Mouse (Mus musculus) left cerebral cortex, adult 2 months (tissue): ENCODE measurements around the gene Elmsan1. TPM values are rescaled to one million over a fixed set of nuclear protein-coding genes. Genes with fewer than 3 reads are reported as not detected.

ENCODE experiments used
- DNase-seq, 2 experiments: peaks; one replicate each; pipeline ENCODE4 v3.0.0; 2021 to 2022; ENCODE audit warnings: low spot score in 2 of 2, mixed read lengths in 1 of 2; ENCODE audit errors: extremely low spot score in 1 of 2
- H3K27ac ChIP-seq: fragments of 200-600 bp; 2 replicates; pipeline ENCODE4 v1.8.1; 2022
- H3K4me3 ChIP-seq: fragments of 200-600 bp; 2 replicates; pipeline ENCODE4 v1.8.1; 2022
- CTCF ChIP-seq: fragments of 200-600 bp; IDR thresholded peaks from 2 replicates; pipeline ENCODE4 v1.8.1; 2022; ENCODE audit warnings: antibody characterized with exemption, mild to moderate bottlenecking, moderate library complexity
- intact Hi-C: fragments of 180-260 bp; cut with DNase I; formaldehyde crosslinking; loops from one replicate; pipeline ENCODE4 v1.15.1; 2025
- total RNA-seq, 2 experiments: library from RNA; stranded (reverse); gene quantifications; 2 replicates each; pipeline ENCODE4 v1.2.3; 2021

Gene Elmsan1
- total RNA-seq, 2 experiments from 2014 or later = 16.6 to 22.8 TPM

- H3K4me3 ChIP-seq = no peak overlapping the region
- no peak for DNase-seq
- H3K27ac ChIP-seq = no peak overlapping the region
- intact Hi-C loops = no loop called here
- no peak for TF ChIP-seq CTCF
Measured at GRCm38 (mm10) chr12:84233488-84234100, 14.9 kb upstream of the Elmsan1 start.

- DNase-seq = no peak
- Histone ChIP-seq H3K4me3 (no peak overlapping the region), H3K27ac (no peak overlapping the region)
- no peak for TF ChIP-seq CTCF
- intact Hi-C loops = no loop called here
Measured at GRCm38 (mm10) chr12:84226117-84226840, 7.6 kb upstream of the Elmsan1 start.

GRCm38 (mm10) chr12:84222405-84222961 is 3.8 kb upstream of the Elmsan1 start:
- peak in 1 of 2 experiments; percentile 27 for DNase-seq
- TF ChIP-seq CTCF = no peak
- intact Hi-C loops = no loop called here
- peak overlapping the region; percentile 6; the same call in 1 of the 2 replicates for H3K27ac ChIP-seq
- peak overlapping the region; percentile 45 for H3K4me3 ChIP-seq

- intact Hi-C loops = no loop called here
- Histone ChIP-seq H3K27ac (no peak overlapping the region), H3K4me3 (no peak overlapping the region)
- TF ChIP-seq CTCF = no peak
- DNase-seq = no peak
Measured at GRCm38 (mm10) chr12:84220951-84221891, 2.5 kb upstream of the Elmsan1 start.

GRCm38 (mm10) chr12:84220515-84220914 is 1.8 kb upstream of the Elmsan1 start:
- intact Hi-C loops = no loop called here
- no peak for DNase-seq
- H3K27ac ChIP-seq = no peak overlapping the region
- H3K4me3 ChIP-seq = no peak overlapping the region
- TF ChIP-seq CTCF = no peak; the same call in 1 of the 2 replicates

GRCm38 (mm10) chr12:84219121-84219561 is 460 bp upstream of the Elmsan1 start:
- intact Hi-C loops = no loop called here
- DNase-seq = peak in 1 of 2 experiments; percentile 22
- TF ChIP-seq CTCF = no peak

GRCm38 (mm10) chr12:84217508-84218131 is 1.1 kb downstream of the Elmsan1 start:
- DNase-seq = peak in 1 of 2 experiments; percentile 26
- no peak for TF ChIP-seq CTCF
- intact Hi-C loops = loop anchor here (1.0 kb wide), 2 partner anchors 23 to 41 kb away; no protein-coding TSS in a partner anchor
- Histone ChIP-seq H3K4me3 (peak overlapping the region; percentile 82), H3K27ac (peak overlapping the region; percentile 88)

More at GRCm38 (mm10) chr12:84219121-84219561, 460 bp upstream of the Elmsan1 start:
- peak overlapping the region; percentile 88 for H3K27ac ChIP-seq
- peak overlapping the region; percentile 82 for H3K4me3 ChIP-seq

GRCm38 (mm10) chr12:84217111-84217507 is 1.6 kb downstream of the Elmsan1 start:
- H3K4me3 ChIP-seq = peak overlapping the region; percentile 82
- DNase-seq = no peak
- intact Hi-C loops = no loop called here
- TF ChIP-seq CTCF = no peak
- peak overlapping the region; percentile 88 for H3K27ac ChIP-seq

- Histone ChIP-seq H3K4me3 (no peak overlapping the region), H3K27ac (no peak overlapping the region)
- DNase-seq = no peak
- intact Hi-C loops = no loop called here
- TF ChIP-seq CTCF = no peak
Measured at GRCm38 (mm10) chr12:84215758-84216440, 2.8 kb downstream of the Elmsan1 start.

- DNase-seq = no peak
- intact Hi-C loops = no loop called here
- H3K27ac ChIP-seq = no peak overlapping the region
- H3K4me3 ChIP-seq = no peak overlapping the region
- TF ChIP-seq CTCF = no peak
Measured at GRCm38 (mm10) chr12:84214495-84215175, 4.0 kb downstream of the Elmsan1 start.
